Mouse (Mus musculus) R1 (cell line): ENCODE measurements at regions not wholly inside any gene's neighbourhood (a gene's known extent, or its start where the extent isn't known, plus 50 kb on each side); places are given as distances from the start of the nearest gene placed in this dataset.

Source experiments
- DNase-seq: peaks from one replicate; pipeline ENCODE4 v3.0.0-alpha.2; 2018; ENCODE audit warnings: low read depth, low spot score

DNA sequence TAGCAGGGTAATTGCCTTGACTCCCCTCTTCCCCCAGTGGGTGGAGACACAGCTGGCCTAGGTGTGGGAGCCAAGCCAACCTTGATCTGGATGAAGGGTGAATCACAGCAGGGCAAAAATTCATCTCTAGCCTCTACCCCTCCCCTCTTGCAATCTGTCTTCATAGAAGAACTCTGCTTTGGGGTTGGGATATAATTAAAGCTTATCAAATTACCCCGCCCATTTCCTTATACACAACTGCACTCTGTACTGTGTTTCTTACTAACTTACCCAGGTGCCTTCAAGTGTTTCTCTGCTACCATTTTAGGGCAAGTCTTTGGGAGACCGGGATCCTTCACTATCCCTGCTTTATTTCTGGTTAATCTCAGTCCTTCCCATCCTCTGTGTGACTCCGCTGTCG lies 138.7 kb upstream of the Plcz1 start:
- DNase-seq: no peak

GRCm38 (mm10) chr6:140178425-140179193 lies 137.4 kb upstream of the Plcz1 start:
- no peak for DNase-seq

DNA sequence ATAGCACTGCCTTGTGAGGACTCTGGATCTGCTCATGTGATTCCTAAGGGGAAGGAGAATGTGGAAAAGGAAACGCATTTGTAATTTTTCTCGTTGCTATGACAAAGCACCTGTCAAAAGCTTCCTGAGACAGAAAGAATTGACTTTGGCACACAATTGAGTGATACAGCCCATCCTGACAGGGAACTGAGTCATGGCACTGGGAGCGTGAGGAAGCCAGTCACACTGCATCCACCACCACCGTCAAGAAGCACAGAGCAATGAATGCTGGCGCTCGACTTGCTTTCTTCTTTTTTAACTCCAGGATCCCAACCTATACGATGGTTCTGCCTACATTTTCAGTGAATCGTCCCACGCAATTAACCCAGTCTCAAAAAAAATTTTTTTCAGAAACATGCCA lies 131.5 kb upstream of the Plcz1 start:
- DNase-seq: no peak

DNA sequence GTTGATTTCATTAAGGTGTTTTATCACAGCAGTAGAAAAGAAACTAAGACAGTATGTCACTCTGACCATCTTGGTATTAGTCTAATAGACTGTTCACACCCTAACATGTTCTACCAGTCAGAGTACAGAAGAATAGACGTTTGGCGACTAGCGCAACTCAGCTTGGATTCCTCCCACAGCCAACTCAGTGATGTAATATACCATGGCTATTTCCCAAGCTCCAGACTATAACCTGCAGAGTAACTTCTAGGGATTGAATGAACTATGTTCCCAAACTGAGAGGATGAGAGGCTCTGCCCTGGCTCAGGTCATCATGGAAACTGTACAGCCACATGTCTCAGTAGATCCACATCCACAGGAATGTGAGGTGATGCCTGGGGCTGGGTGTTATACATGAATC lies 128.6 kb upstream of the Plcz1 start:
- DNase-seq: no peak

- no peak for DNase-seq
These were observed 125.9 kb upstream of the Plcz1 start for GRCm38 (mm10) chr6:140167182-140167581.

DNA sequence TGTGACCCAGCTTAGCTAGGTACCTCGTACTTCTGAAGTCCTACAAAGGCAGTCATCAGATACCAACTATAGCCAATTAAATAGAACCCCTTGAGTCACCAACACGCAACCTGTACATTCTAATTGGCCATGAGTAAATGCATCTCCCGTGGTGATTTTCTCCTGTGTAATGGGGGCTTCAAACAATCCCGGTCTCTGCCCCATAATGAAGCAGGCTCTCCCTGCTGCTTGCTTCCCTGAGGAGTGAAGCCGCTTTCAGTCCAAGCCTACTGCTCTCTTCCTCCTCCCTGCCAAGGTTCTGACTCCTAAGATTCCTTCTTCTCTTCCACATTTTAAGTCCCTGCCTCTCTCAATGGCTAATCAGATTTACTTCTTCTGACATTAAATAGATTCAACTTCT lies 121.5 kb upstream of the Plcz1 start:
- no peak for DNase-seq

GRCm38 (mm10) chr6:140161482-140161881 lies 120.2 kb upstream of the Plcz1 start:
- peak; percentile 43 for DNase-seq

GRCm38 (mm10) chr6:140160946-140161345 lies 119.7 kb upstream of the Plcz1 start:
- peak; percentile 21 for DNase-seq

DNA sequence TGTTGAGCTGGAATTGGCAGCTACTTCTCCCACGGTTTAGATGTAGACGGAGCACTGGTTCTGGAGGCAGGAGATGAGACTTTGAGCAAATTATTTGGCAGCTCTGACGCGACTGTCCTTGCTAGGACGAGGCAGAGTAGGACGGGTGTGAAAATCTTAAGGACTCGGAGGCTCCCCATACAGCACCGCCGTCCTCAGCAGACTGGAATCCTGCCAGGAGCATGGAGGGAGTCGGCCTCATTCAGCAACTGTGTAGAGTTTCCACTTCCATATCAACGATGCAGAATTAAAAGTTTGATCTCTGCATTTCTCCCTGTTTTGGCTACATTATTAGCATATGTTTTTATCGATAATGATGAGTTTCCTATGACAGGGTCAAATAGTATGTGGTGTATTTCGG lies 117.7 kb upstream of the Plcz1 start:
- DNase-seq: no peak

GRCm38 (mm10) chr6:140157375-140157774 lies 116.1 kb upstream of the Plcz1 start:
- DNase-seq: no peak

DNA sequence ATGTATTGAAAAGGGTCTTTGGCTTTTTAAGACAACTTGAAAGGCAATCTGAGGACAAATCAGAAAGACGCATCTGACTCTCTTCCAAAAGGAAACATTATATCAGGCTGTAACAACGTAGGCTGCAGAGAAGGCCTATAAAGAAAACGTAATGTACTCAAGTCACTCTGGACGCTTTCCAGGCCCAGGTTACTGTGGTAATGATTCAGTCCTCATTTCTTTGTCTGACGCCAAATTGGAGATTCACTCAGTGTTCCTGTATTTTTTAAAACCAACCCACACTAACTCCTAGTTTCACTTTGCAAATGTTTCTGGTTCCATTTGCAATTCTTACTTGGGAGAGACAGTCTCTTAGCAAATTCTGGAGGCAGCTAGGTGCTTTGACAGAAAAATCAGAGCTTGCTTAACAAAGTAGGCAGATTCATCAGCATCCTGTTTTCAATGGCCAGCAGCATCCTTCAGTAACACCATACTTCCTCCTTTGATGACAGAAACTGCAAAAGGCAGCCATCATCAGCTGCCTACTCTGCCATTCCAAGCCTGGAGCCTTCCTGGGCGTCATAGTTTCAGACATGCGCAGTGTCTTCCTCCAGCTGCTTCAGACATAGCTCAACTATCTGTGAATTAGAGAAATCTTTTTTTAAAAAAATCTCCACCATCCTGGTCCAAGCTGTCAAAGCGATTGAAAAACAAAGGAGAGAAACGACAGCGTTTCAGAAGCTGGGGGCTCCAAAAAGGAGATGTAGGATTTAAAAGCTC lies 111.3 kb upstream of the Plcz1 start:
- DNase-seq: no peak

GRCm38 (mm10) chr6:140148628-140149245 lies 107.5 kb upstream of the Plcz1 start:
- no peak for DNase-seq

DNA sequence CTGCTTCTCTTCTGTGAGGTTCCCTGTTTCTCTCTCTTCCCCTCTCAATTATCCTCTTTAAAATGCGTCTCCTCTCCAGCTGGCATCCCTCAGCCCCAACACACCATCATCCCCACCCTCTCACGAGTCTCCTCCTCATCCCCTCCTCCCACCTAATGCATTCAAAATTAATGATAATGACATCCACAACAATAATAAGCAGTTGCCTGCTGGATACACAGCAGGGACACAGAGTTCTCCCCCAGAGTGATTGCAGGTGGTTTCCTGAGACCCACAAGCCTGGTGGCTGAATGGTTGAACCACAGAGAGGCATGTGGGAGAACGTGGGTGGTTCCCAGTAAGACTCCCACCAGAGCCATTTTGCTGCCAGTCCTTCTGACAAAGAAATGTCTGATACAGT lies 106.9 kb upstream of the Plcz1 start:
- DNase-seq: no peak

DNA sequence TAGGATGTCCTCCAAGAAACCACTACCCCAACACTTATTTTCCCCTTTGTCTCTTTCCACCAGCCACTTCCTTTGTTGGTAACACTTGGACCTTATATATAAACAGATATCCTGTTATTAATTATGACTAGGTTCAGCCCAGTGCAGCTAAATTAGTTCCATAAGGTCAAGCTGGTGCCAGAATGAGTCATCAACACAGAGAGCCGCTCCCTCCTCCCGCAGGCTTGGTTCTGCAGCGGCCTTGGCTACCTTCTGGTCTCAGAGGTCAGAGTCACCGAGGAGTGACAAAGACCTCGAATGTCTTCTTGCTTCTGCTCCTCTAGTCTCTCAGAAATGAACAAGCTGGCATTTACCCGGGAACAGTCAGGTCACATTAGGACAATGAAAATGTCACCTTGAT lies 106.5 kb upstream of the Plcz1 start:
- no peak for DNase-seq

GRCm38 (mm10) chr6:140133734-140134133 lies 92.5 kb upstream of the Plcz1 start:
- DNase-seq: no peak

GRCm38 (mm10) chr6:140126645-140127044 lies 85.4 kb upstream of the Plcz1 start:
- no peak for DNase-seq

GRCm38 (mm10) chr6:140114024-140114423 lies 72.8 kb upstream of the Plcz1 start:
- peak; percentile 61 for DNase-seq

- DNase-seq: no peak
These were observed 70.8 kb upstream of the Plcz1 start for GRCm38 (mm10) chr6:140112054-140112453.

- DNase-seq: peak; percentile 36
These were observed 66.8 kb upstream of the Plcz1 start for GRCm38 (mm10) chr6:140108083-140108482.

DNA sequence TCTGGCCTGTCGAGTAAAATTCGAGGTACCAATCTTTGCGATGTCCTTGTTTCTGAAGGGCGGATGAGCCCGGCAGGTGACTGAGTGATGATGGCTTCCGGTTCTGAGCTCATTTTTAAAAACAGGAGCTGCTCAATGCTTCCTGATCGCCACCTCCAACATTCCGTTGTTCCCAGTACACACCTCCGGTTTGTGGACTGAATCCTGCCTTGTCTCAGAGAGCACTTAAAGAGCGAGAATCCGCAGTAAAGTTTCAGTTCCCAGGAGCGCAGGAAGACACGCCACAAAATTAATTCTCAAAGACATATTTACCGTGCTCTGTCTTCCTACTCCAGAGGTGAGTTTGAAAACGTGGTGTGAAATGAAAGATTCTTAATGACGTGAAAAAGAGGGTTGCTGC lies 66.4 kb upstream of the Plcz1 start:
- peak; percentile 17 for DNase-seq

DNA sequence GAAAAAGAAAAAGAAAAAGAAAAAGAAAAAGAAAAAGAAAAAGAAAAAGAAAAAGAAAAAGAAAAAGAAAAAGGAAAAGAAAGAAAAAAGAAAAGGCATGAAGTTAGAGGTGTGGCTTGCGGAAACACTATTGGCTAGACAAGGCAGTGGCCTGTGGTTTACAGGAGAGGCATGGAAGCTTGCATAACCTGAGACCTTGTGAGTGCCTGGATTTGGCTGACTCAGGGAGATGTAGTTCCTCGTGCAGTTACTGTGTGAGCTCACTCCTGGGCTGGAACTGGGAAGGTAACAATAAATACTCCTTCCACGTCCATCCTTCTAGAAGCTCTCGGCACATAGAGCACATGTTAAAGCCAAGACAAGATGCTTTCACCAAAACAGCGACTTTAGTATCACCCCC lies 64.9 kb upstream of the Plcz1 start:
- DNase-seq: no peak

GRCm38 (mm10) chr6:140102043-140102442 lies 60.8 kb upstream of the Plcz1 start:
- no peak for DNase-seq

- no peak for DNase-seq
These were observed 54.2 kb upstream of the Plcz1 start for GRCm38 (mm10) chr6:140095416-140095815.
